Comparison of ENCODE assay signal across 9 mouse cellular contexts in genomic region chr7:92984701-92985682, GRCm38 (mm10).
DNase-seq lines count a peak whose midpoint lies in the region; ATAC-seq lines count a peak whose summit lies in the region.
"Had no signal": no experiment of that assay in that cellular context is flagged by ENCODE, and none has a peak within 500 bp of the region (broad histone marks: within the 10 kb centered on the region; RNA-seq: fewer than 3 reads in every experiment).

No protein-coding gene starts in this region.

- no peaks in the 10 kb centered on the region for H3K9me3 ChIP-seq in heart, embryonic 13.5 days
- no peaks in the 10 kb centered on the region for H3K9me3 ChIP-seq in midbrain, embryonic 13.5 days
- H3K9me3 ChIP-seq: megakaryocyte, embryonic 14.5 days had no signal

- H3K27ac ChIP-seq in heart, embryonic 13.5 days (replicated peaks): peak overlapping the region; percentile 62
- H3K27ac ChIP-seq in midbrain, embryonic 13.5 days: peak overlapping the region; percentile 79

- WGBS in heart, embryonic 13.5 days: 44% methylated on average over 18 of the region's 18 CpGs
- 2% methylated on average over 18 of the region's 18 CpGs for WGBS in midbrain, embryonic 13.5 days

- H3K4me2 ChIP-seq in heart, embryonic 13.5 days: peak overlapping the region; percentile 51
- H3K4me2 ChIP-seq in midbrain, embryonic 13.5 days (replicated peaks): peak overlapping the region; percentile 51

- H3K27me3 ChIP-seq in heart, embryonic 13.5 days (replicated peaks): no peaks in the 10 kb centered on the region
- peaks cover 15% of the 10 kb centered on the region; the same call in 1 of the 2 replicates for H3K27me3 ChIP-seq in midbrain, embryonic 13.5 days
- H3K27me3 ChIP-seq: megakaryocyte, embryonic 14.5 days had no signal

- H3K4me1 ChIP-seq in heart, embryonic 13.5 days: peaks cover 10% of the 10 kb centered on the region
- peaks cover 16% of the 10 kb centered on the region for H3K4me1 ChIP-seq in midbrain, embryonic 13.5 days (replicated peaks)

- peak; percentile 54; the same call in 1 of the 2 replicates for ATAC-seq in heart, embryonic 13.5 days (ENCODE audit: extremely low read depth, insufficient number of reproducible peaks, low FRiP score, low TSS enrichment)
- peak; percentile 94 for ATAC-seq in midbrain, embryonic 13.5 days

- peak overlapping the region; percentile 14 for H3K4me3 ChIP-seq in heart, embryonic 13.5 days
- H3K4me3 ChIP-seq in midbrain, embryonic 13.5 days (replicated peaks): peak overlapping the region; percentile 24
- H3K4me3 ChIP-seq: megakaryocyte, embryonic 14.5 days had no signal

- H3K9ac ChIP-seq in heart, embryonic 13.5 days: no peak overlapping the region
- H3K9ac ChIP-seq in midbrain, embryonic 13.5 days (replicated peaks): peak overlapping the region; percentile 33; the same call in 1 of the 2 replicates

- H3K36me3 ChIP-seq in heart, embryonic 13.5 days: no peaks in the 10 kb centered on the region
- H3K36me3 ChIP-seq in midbrain, embryonic 13.5 days: no peaks in the 10 kb centered on the region

- DNase-seq in layer of hippocampus, adult 9-11 months: peak; percentile 15
- DNase-seq in layer of hippocampus, adult 11-12 months (ENCODE audit: low spot score): no peak
- DNase-seq in cerebellum, postnatal 36 days: peak; percentile 26 to 54
- no peak for DNase-seq in spleen, postnatal 36 days (ENCODE audit: low spot score in 2 of 2)
- DNase-seq in adrenal gland, postnatal 14 days: no peak
- no peak for DNase-seq in thymus, postnatal 0 days (ENCODE audit: low spot score)

Comparison
In these comparisons a context has a peak if more than half of its experiments do, and no peak if none do; other contexts are left out.
1. DNase-seq: peak in layer of hippocampus, adult 9-11 months (single experiment) and cerebellum, postnatal 36 days (2 of 2); none in layer of hippocampus, adult 11-12 months (single experiment), spleen, postnatal 36 days (0 of 2), adrenal gland, postnatal 14 days (single experiment) and thymus, postnatal 0 days (single experiment).